ENCODE assay signal across 33 mouse cellular contexts in genomic region chr7:10479813-10480212, GRCm38 (mm10). TPM values are rescaled to one million over a fixed set of nuclear protein-coding genes. Genes with fewer than 3 reads are reported as not detected.
"Had no signal": no experiment of that assay in that cellular context is flagged by ENCODE, and none has a peak within 500 bp of the region (broad histone marks: within the 10 kb centered on the region; RNA-seq: fewer than 3 reads in every experiment).

No protein-coding gene starts in this region.

- H3K27ac ChIP-seq: embryonic facial prominence, embryonic 10.5 days; embryonic facial prominence, embryonic 12.5 days; embryonic facial prominence, embryonic 13.5 days; embryonic facial prominence, embryonic 15.5 days; forebrain, embryonic 10.5 days; forebrain, embryonic 12.5 days; gastrocnemius, adult 2 months; heart, adult 2 months had no signal

- H3K4me1 ChIP-seq: embryonic facial prominence, embryonic 10.5 days; embryonic facial prominence, embryonic 12.5 days; embryonic facial prominence, embryonic 13.5 days; embryonic facial prominence, embryonic 15.5 days; forebrain, embryonic 10.5 days; forebrain, embryonic 12.5 days had no signal

- H3K27me3 ChIP-seq: embryonic facial prominence, embryonic 12.5 days; embryonic facial prominence, embryonic 13.5 days; embryonic facial prominence, embryonic 15.5 days; forebrain, embryonic 12.5 days had no signal

- DNase-seq: cerebellum, adult 2 months; cerebellum, adult 8-10 months; cerebellum, adult 9-10 months; cerebellum, adult 9-11 months; cerebellum, postnatal 10 days; cerebellum, postnatal 14 days; cerebellum, postnatal 25 days; cerebellum, postnatal 36 days; embryo, embryonic 11 days; forebrain, postnatal 0 days; gastrocnemius, adult 2 months; gastrocnemius, postnatal 10 days; gastrocnemius, postnatal 14 days; gastrocnemius, postnatal 25 days; gastrocnemius, postnatal 36 days; heart, adult 11 months; heart, adult 18-20 months; heart, adult 2 months had no signal

- H3K9me3 ChIP-seq: embryonic facial prominence, embryonic 12.5 days; embryonic facial prominence, embryonic 13.5 days; embryonic facial prominence, embryonic 15.5 days; forebrain, embryonic 12.5 days had no signal

- H3K36me3 ChIP-seq: embryonic facial prominence, embryonic 10.5 days; embryonic facial prominence, embryonic 12.5 days; embryonic facial prominence, embryonic 13.5 days; embryonic facial prominence, embryonic 15.5 days; forebrain, embryonic 10.5 days; forebrain, embryonic 12.5 days had no signal

- H3K9ac ChIP-seq: embryonic facial prominence, embryonic 12.5 days; embryonic facial prominence, embryonic 13.5 days; embryonic facial prominence, embryonic 15.5 days; forebrain, embryonic 12.5 days had no signal

- H3K4me3 ChIP-seq: embryonic facial prominence, embryonic 12.5 days; erythroblast, embryonic 14.5 days; heart, adult 2 months had no signal

RNA-seq across cellular contexts. Expression of gene Zik1, which starts 15.4 kb away (rescaled TPM):
- polyA plus RNA-seq: erythroblast, embryonic 14.5 days had no signal

RNA-seq across cellular contexts. Expression of gene Vmn1r67, which starts 36.7 kb away (rescaled TPM):
- polyA plus RNA-seq: cerebellum, adult 2 months; cortical plate, adult 2 months; embryonic facial prominence, embryonic 10.5 days; embryonic facial prominence, embryonic 11.5 days; embryonic facial prominence, embryonic 12.5 days; embryonic facial prominence, embryonic 13.5 days; embryonic facial prominence, embryonic 14.5 days; embryonic facial prominence, embryonic 15.5 days; erythroblast, embryonic 14.5 days; forebrain, embryonic 10.5 days; forebrain, embryonic 11.5 days; forebrain, embryonic 12.5 days; forebrain, embryonic 14.5 days; forebrain, embryonic 16.5 days; forebrain, postnatal 0 days; frontal cortex, adult 2 months; gonadal fat pad, adult 2 months; heart, adult 2 months had no signal
